Mouse (Mus musculus): Measurements from ENCODE around the gene Cmtm7. TPM values are rescaled to one million over a fixed set of nuclear protein-coding genes. Genes with fewer than 3 reads are reported as not detected.

Gene Cmtm7
- 97.5 and 134 TPM in 2 replicates for polyA plus RNA-seq (2015; fragmentation: Nextera tagmentation; extraction: Ambion mirVana)

DNA sequence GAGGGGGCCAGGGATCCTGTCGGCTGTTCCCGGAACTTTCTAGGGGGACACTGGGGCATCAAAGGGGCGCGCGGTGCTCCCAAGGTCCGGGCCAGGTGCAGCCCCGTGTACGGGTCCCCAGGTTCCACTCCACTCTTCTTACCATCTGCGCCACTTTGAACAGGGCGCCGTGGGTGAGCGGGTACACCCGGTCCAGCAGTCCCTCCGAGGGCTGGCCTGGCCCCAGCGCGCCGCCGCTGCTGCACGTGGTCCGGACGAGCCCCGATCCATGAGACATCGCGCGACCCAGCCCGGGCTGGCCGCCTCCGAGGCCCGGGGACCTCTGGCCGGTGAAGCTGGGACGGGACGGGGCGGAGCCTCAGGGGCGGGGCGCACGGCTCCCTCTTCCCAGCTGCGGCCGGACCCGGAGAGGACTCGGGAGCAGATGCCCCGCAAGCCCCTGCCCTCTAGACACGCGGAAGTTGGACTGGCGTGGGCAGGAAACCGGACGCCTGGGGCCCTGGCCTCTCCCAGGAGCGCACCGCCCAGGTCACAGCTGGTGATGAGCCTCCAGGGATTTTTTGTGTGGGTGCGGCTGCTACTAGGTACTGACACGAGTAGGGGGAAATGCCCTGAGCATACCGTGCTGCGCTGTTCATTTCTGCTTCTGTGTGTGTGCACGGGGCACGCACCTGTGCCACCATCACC lies at the start of gene Cmtm7:
Gene Cmtm7, minus strand, starts transcription at position 331 of the 687 bp plus-strand sequence.
- Histone ChIP-seq H3K4me2 (peak within 1 kb of the TSS; percentile 91), H3K9me3 (replicated peaks) (no peaks in the 10 kb centered on the region), H3K27me3 (no peaks in the 10 kb centered on the region), H3K27ac (peak within 1 kb of the TSS; percentile 87), H3K9ac (peak within 1 kb of the TSS; percentile 83), H3K4me3 (peak within 1 kb of the TSS; percentile 69), H3K36me3 (no peaks in the 10 kb centered on the region), H3K4me1 (replicated peaks) (peaks cover 22% of the 10 kb centered on the region)
- under 1% methylated on average over 54 of the region's 54 CpGs for WGBS
- peak; percentile 89 for ATAC-seq (replicated peaks; ENCODE audit: insufficient number of reproducible peaks, insufficient read depth, low FRiP score, low read depth)

DNA sequence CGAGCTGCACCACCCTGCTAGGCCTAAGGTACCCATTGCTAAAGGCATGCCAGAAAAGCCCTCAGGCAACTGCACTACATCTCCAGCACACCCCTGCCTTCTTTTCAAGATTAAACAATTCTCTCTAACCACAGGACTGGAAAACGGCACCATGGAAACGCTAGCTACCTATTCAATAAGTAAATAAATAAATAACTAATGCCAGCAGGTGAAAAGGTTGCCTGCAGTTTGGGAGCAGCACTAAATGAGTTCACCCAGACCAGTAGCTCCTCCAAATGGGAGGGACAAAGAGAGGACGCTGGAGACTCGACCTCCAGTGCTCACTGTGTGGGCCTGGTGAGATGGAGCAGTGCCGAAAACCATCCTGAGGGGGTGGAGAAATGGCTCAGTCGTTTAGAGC lies 48.7 kb upstream of the Cmtm7 start:
- Histone ChIP-seq H3K9ac (no peak overlapping the region), H3K4me1 (replicated peaks) (peaks cover 3% of the 10 kb centered on the region; the same call in 1 of the 2 replicates), H3K4me2 (no peak overlapping the region), H3K27me3 (no peaks in the 10 kb centered on the region), H3K36me3 (no peaks in the 10 kb centered on the region), H3K9me3 (replicated peaks) (no peaks in the 10 kb centered on the region), H3K27ac (no peak overlapping the region), H3K4me3 (no peak overlapping the region)
- ATAC-seq (replicated peaks; ENCODE audit: insufficient number of reproducible peaks, insufficient read depth, low FRiP score, low read depth), result no peak
- 65% methylated on average over 7 of the region's 7 CpGs for WGBS

GRCm38 (mm10) chr9:114829669-114830068 lies 48.0 kb upstream of the Cmtm7 start:
- Histone ChIP-seq H3K27me3 (no peaks in the 10 kb centered on the region), H3K36me3 (no peaks in the 10 kb centered on the region), H3K9me3 (replicated peaks) (no peaks in the 10 kb centered on the region), H3K4me3 (no peak overlapping the region), H3K4me1 (replicated peaks) (peaks cover 3% of the 10 kb centered on the region; the same call in 1 of the 2 replicates), H3K9ac (no peak overlapping the region), H3K27ac (no peak overlapping the region), H3K4me2 (no peak overlapping the region)
- ATAC-seq (replicated peaks; ENCODE audit: insufficient number of reproducible peaks, insufficient read depth, low FRiP score, low read depth), result no peak
- WGBS, result 86% methylated on average over 8 of the region's 8 CpGs

DNA sequence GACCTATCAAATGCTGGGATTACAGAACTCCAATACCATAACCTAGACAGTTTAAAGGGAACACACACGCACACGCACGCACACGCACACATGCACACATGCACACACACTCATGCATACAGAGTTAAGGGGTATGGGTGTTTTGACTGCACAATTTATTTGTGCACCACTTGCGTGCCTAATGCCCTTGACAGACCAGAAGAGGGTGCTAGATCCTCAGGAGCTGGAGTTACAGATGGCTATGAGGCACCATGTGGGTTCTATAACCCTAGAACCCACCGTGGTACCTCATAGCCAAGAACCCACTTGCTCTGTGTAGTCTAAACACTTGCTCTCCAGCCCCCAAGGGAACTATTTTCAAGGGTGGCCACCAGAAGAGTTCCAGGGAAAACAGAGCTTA lies 46.7 kb upstream of the Cmtm7 start:
- Histone ChIP-seq H3K4me2 (no peak overlapping the region), H3K4me1 (replicated peaks) (peaks cover 3% of the 10 kb centered on the region; the same call in 1 of the 2 replicates), H3K9ac (no peak overlapping the region), H3K27me3 (no peaks in the 10 kb centered on the region), H3K9me3 (replicated peaks) (no peaks in the 10 kb centered on the region), H3K4me3 (no peak overlapping the region), H3K27ac (no peak overlapping the region), H3K36me3 (no peaks in the 10 kb centered on the region)
- 92% methylated on average over 6 of the region's 6 CpGs for WGBS
- ATAC-seq (replicated peaks; ENCODE audit: insufficient number of reproducible peaks, insufficient read depth, low FRiP score, low read depth), result no peak

- Histone ChIP-seq H3K4me1 (replicated peaks) (peaks cover 3% of the 10 kb centered on the region; the same call in 1 of the 2 replicates), H3K27ac (no peak overlapping the region), H3K9ac (no peak overlapping the region), H3K4me3 (no peak overlapping the region), H3K27me3 (no peaks in the 10 kb centered on the region), H3K36me3 (no peaks in the 10 kb centered on the region), H3K9me3 (replicated peaks) (no peaks in the 10 kb centered on the region), H3K4me2 (no peak overlapping the region)
- ATAC-seq (replicated peaks; ENCODE audit: insufficient number of reproducible peaks, insufficient read depth, low FRiP score, low read depth), result no peak
- WGBS, result 53% methylated on average over 1 of the region's 1 CpGs
Observed at GRCm38 (mm10) chr9:114827242-114827852, 45.7 kb upstream of the Cmtm7 start.

- peaks cover 3% of the 10 kb centered on the region; the same call in 1 of the 2 replicates for H3K4me1 ChIP-seq (replicated peaks)
- no peak for ATAC-seq (replicated peaks; ENCODE audit: insufficient number of reproducible peaks, insufficient read depth, low FRiP score, low read depth)
- no peaks in the 10 kb centered on the region for H3K36me3 ChIP-seq
- no peaks in the 10 kb centered on the region for H3K27me3 ChIP-seq
- no peak overlapping the region for H3K27ac ChIP-seq
- H3K4me2 ChIP-seq, result no peak overlapping the region
- no peak overlapping the region for H3K9ac ChIP-seq
- 89% methylated on average over 7 of the region's 7 CpGs for WGBS
- no peaks in the 10 kb centered on the region for H3K9me3 ChIP-seq (replicated peaks)
- H3K4me3 ChIP-seq, result no peak overlapping the region
Observed at GRCm38 (mm10) chr9:114824166-114824565, 42.5 kb upstream of the Cmtm7 start.

DNA sequence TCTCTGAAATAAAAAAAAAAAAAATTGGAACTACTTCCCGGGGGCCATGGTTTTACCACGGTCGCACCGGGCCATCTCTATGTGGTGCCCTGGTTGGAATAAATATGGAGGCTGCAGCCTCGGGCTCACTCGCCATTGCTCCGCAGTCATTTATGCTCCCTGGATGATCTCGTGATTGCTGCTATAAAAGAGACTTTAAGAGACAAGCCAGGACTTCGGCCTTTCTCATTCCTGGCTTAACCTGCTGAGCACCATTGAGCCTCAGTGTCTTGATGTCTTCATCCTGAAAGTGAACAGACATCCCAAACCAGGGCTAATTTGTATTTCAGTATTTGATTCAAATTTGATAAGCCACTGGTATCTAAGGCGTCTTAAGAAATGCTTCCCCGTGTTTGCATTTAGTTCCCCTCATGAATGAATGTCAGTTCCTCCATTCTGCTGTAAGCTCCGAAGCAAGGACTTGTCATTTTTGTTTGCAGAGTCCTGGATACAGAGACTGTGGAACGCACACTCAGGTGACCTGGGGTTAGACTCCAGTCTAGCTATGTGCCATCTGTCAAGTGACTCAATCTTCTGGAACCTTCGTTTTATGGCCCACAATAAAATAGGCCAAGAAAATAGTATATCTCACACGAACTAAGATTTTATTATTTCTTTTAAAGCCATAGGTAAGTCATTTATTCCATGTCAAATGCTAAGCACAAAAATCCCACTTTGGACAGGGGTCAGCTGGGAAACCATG lies 40.1 kb upstream of the Cmtm7 start:
- ATAC-seq (replicated peaks; ENCODE audit: insufficient number of reproducible peaks, insufficient read depth, low FRiP score, low read depth), result no peak
- Histone ChIP-seq H3K27me3 (no peaks in the 10 kb centered on the region), H3K9ac (no peak overlapping the region), H3K36me3 (no peaks in the 10 kb centered on the region), H3K4me1 (replicated peaks) (0 out of 2 replicates have a peak, but pooled peaks cover 2% of the 10 kb centered on the region), H3K4me2 (no peak overlapping the region), H3K27ac (no peak overlapping the region), H3K4me3 (no peak overlapping the region), H3K9me3 (replicated peaks) (no peaks in the 10 kb centered on the region)
- 87% methylated on average over 15 of the region's 15 CpGs for WGBS

DNA sequence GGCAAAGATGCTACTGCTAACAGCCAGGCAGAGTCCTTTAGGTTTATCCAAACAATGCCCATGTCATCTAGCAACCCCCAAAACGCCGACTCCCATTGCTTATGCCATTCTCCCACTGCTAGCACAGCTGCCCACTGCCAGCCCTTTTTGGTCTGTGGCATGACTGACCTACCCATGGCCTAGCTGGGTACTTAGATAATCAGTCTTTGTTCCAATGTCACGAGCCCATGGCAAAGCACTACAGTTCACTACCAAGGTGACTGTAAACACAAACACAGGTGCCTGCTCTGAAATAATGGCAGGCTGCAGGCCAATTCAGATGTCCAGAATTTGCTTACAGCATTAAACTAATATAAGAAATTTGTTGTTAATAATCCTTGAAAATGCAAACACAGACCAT lies 37.3 kb upstream of the Cmtm7 start:
- Histone ChIP-seq H3K9ac (no peak overlapping the region), H3K36me3 (no peaks in the 10 kb centered on the region), H3K9me3 (replicated peaks) (no peaks in the 10 kb centered on the region), H3K4me2 (no peak overlapping the region), H3K4me1 (replicated peaks) (0 out of 2 replicates have a peak, but pooled peaks cover 2% of the 10 kb centered on the region), H3K4me3 (no peak overlapping the region), H3K27ac (no peak overlapping the region), H3K27me3 (no peaks in the 10 kb centered on the region)
- no peak for ATAC-seq (replicated peaks; ENCODE audit: insufficient number of reproducible peaks, insufficient read depth, low FRiP score, low read depth)
- 67% methylated on average over 3 of the region's 3 CpGs for WGBS

GRCm38 (mm10) chr9:114817012-114817411 lies 35.4 kb upstream of the Cmtm7 start:
- Histone ChIP-seq H3K4me1 (replicated peaks) (0 out of 2 replicates have a peak, but pooled peaks cover 2% of the 10 kb centered on the region), H3K4me2 (no peak overlapping the region), H3K27me3 (no peaks in the 10 kb centered on the region), H3K36me3 (no peaks in the 10 kb centered on the region), H3K4me3 (no peak overlapping the region), H3K27ac (no peak overlapping the region), H3K9me3 (replicated peaks) (no peaks in the 10 kb centered on the region), H3K9ac (no peak overlapping the region)
- ATAC-seq (replicated peaks; ENCODE audit: insufficient number of reproducible peaks, insufficient read depth, low FRiP score, low read depth), result no peak
- 75% methylated on average over 7 of the region's 7 CpGs for WGBS

- no peak for ATAC-seq (replicated peaks; ENCODE audit: insufficient number of reproducible peaks, insufficient read depth, low FRiP score, low read depth)
- no peak overlapping the region for H3K27ac ChIP-seq
- H3K4me1 ChIP-seq (replicated peaks), result 0 out of 2 replicates have a peak, but pooled peaks cover 2% of the 10 kb centered on the region
- no peaks in the 10 kb centered on the region for H3K9me3 ChIP-seq (replicated peaks)
- 91% methylated on average over 7 of the region's 7 CpGs for WGBS
- no peaks in the 10 kb centered on the region for H3K27me3 ChIP-seq
- no peak overlapping the region for H3K4me2 ChIP-seq
- H3K9ac ChIP-seq, result no peak overlapping the region
- no peaks in the 10 kb centered on the region for H3K36me3 ChIP-seq
- H3K4me3 ChIP-seq, result no peak overlapping the region
Observed at GRCm38 (mm10) chr9:114816121-114816520, 34.5 kb upstream of the Cmtm7 start.

GRCm38 (mm10) chr9:114815315-114815714 lies 33.7 kb upstream of the Cmtm7 start:
- H3K4me1 ChIP-seq (replicated peaks), result 0 out of 2 replicates have a peak, but pooled peaks cover 2% of the 10 kb centered on the region
- 0 out of 2 replicates have a peak, but pooled peaks have one; percentile 39 for ATAC-seq (replicated peaks; ENCODE audit: insufficient number of reproducible peaks, insufficient read depth, low FRiP score, low read depth)
- 71% methylated on average over 4 of the region's 4 CpGs for WGBS

More at GRCm38 (mm10) chr9:114815315-114815714, 33.7 kb upstream of the Cmtm7 start:
- Histone ChIP-seq H3K4me2 (no peak overlapping the region), H3K27ac (no peak overlapping the region), H3K9me3 (replicated peaks) (no peaks in the 10 kb centered on the region), H3K4me3 (no peak overlapping the region), H3K36me3 (no peaks in the 10 kb centered on the region), H3K27me3 (no peaks in the 10 kb centered on the region), H3K9ac (no peak overlapping the region)
